Mouse (Mus musculus): ENCODE results near the gene Gm49711.

Gm49711 gene

DNA sequence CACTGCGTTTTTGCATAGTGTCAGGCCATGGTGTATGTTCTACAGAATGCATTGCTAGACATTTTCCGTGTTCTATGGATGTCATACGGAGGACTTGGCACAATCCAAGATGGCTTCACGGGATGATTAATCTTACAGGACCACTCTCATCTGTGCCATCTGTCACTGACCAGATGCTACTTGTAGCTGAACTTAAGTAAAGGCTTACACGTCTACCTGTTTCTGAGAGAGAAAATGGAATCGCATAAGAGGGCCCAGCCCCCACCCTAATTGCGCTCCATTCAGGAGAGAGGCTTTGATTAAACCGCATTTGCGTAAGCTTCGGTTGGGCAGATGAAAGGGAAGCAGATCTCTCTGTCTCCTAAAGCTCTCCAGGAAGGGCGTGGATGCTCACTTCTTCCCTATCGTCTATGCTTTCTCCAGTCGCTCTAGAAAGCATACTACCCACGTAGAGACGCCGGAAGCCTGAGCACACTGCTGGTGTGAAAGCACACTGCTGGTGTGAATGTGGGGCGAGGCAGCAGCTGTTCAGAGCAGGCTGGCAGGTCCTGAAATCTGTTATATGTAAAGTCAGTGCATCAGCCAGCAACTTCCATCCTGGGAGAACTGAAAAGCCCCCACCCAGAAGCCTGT, 62.9 kb downstream of the Gm49711 start:
- no peak for DNase-seq (ENCODE audit: low spot score)

DNA sequence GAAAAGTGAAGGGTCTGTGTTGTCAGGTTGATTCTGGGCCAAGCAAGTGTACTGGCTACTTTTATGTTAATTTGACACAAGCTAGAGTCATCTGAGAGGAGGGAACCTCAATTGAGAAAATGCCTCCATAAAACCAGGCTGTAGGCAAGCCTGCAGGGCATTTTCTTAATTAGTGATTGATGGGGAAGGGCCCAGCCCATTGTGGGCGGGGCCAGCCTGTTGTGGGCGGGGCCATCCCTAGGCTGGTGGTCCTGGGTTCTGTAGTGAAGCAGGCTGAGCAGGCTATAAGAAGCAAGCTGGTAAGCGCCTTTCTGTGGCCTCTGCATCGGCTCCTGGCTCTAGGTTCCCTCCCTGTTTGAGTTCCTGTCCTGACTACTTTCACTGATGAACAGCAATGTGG, 69.1 kb downstream of the Gm49711 start:
- DNase-seq (ENCODE audit: low spot score) = no peak

DNA sequence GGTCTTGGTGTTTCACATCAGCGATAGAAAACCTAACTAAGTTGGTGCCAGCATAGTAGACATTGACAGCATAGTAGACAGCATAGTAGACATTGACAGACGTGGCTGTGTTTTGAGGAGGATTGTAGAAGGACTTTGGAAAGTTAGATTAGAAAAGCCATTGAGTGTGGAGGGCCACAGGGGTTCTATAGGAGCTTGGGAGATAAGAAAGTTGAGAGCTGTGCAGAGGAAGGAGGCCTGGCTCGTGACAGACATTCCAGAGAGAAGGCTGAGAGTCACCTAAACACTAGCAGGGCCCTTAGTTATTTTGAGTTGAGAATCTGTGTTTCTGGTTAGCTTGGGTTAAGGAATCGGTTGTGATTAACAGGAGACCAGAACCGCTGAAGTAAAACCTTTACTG, 69.5 kb downstream of the Gm49711 start:
- no peak for DNase-seq (ENCODE audit: low spot score)

DNA sequence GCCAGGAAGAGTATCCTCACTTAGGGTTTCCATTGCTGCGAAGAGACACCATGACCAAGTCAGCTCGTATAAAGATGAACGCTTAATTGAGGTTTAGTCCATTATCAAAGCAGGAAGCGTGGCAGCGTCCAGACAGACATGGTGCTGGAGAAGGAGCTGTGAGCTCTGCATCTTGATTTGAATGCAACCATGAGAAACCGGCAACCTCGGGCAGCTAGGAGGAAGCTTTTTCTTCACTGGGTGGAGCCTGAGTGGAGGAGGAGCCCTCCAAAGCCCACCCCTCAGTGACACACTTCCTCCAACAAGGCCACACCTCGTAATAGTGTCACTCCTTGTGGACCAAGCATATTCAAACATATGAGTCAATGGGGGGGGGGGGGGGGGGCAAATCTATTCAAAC, 71.7 kb downstream of the Gm49711 start:
- DNase-seq (ENCODE audit: low spot score) = no peak

DNA sequence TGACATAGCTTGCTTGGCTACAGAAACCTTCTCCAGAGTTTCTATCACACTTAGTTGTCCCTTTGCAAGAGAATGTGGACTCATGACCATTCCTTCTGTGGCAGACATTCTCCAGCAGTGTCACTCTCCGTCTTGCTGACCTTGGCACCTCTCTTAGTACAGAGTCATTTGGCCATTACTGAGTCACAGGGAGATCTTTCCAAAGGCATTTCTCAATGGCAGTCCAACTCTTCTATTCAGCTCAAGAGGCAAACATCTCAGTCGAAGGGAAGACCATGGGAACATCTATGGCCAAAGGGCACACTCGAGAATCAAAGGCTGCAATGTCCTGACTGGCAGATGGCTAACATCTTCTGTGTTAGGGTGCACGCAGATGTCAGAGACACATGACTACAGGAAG, 74.4 kb downstream of the Gm49711 start:
- DNase-seq (ENCODE audit: low spot score) = peak; percentile 77

DNA sequence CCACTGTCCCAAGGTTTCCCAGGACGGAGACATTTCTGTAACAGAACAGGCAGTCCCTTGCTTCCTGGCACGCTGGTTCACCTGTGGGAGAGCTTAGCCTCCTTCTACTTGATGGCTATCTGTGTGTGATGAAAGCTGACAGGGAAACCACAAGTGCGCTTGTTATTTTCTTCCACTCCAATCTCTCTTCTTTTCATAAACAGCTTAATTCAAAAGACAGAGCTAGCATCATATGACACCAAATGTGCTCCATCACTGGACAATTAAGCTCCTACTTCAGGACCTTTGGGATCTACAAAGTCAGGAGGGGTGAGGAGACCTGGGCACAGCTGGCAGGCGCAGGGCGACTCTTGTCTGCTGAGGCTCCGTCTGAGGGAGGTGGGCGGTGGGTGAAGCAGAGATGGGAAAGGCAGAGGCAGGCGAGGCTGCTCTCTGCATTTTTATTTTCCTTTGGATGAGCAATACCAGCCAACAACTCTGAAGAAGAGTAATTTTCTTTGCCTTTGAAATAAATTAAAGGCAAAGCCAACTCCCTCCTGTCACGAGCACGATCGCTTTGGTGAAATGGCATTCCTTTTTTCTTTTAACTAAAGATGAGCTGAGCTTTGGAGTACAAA, 76.1 kb downstream of the Gm49711 start:
- DNase-seq (ENCODE audit: low spot score) = no peak

DNA sequence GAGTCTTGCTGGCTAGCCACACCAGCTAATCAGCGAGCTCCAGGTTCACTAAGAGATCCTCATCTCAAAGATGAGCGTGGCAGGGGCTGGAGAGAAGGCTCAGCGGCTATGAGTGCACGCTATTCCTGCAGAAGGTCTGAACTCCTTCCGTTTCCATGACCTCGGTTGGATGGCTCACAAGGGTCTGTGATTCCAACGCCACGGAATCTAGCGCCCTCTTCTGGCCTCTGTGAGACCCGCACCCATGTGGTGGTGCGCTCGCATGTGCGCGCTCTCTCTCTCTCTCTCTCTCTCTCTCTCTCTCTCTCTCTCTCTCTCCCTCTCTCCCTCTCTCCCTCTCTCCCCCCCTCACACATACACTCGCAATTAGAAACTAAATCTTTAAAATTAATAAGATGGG, 78.2 kb downstream of the Gm49711 start:
- DNase-seq (ENCODE audit: low spot score) = no peak

DNA sequence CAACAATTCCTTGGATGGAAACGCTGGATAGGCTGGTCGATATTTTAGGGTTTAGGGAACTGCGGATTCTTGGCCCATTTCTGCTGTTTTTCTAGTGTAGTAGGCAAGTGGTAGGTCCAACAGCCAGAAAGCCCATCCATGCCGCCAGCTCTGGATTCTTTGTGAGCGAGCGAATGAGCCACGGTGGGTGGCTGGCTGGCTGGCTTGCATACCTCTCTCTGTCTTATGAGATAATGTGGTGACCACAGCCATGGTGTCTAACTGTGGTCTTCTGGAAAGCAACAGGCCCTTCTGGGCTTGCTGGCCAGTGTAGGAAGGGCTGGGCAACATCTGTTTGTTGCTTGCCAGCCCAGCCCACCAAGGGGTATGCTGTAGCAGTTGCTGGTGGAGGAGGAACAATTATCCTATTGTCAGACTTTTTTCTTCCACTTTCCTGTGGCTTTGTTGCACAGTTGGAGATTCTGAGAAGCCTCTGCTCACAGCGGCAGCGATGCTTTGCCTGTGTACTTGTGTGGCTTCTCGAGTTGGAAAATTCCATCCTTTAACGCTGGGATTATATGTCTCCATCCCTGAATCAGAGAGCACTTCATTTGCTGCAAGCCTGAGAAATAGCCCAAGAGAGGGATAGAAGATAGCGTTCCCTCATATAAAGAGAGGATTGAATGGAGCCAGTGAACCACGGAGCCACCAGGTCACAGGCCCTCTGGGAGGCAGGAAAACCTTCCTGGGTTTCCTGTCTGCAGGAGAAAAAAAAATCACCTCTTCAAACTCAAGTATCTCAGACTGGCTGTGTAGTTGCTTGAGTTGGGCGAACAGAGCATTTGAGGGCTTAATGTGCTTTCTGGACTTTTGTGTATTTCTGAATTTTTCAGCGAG, 81.5 kb downstream of the Gm49711 start:
- no peak for DNase-seq (ENCODE audit: low spot score)

DNA sequence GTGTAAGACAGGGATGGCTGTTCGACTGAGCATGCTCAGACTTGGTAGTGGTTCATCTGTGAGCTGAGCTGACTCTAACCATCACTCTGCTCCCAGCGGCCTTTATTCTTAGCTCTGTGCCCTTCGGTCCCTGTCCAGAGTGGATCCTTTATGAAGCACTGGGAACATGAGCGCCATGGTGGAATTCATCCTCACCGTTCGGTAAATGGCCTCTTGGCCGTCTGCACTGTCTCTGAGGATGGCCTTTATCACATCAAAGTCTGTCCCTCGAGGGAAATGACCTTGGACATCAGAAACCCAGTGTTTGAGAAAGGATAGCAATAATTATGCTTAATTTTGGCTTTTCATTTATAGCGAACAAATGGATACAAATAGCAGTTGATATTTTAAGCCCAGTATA, 82.2 kb downstream of the Gm49711 start:
- DNase-seq (ENCODE audit: low spot score) = no peak

DNA sequence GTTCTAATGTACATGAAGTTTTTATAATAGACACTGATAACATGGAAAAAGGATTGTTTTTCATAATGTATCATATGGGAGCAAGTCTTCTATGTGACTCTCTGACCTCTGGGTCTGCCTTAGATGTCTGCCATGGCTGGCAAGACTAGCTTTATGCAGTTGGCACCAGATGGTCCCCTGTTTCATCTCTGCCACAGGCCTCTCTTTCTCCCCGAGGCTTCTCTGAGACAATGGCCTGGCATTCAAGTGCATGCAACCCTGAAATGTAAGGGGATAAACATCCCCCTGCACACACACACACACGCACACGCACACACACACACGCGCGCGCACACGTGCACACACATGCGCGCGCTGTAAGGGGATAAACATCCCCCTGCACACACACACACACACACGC, 82.9 kb downstream of the Gm49711 start:
- DNase-seq (ENCODE audit: low spot score) = no peak

DNA sequence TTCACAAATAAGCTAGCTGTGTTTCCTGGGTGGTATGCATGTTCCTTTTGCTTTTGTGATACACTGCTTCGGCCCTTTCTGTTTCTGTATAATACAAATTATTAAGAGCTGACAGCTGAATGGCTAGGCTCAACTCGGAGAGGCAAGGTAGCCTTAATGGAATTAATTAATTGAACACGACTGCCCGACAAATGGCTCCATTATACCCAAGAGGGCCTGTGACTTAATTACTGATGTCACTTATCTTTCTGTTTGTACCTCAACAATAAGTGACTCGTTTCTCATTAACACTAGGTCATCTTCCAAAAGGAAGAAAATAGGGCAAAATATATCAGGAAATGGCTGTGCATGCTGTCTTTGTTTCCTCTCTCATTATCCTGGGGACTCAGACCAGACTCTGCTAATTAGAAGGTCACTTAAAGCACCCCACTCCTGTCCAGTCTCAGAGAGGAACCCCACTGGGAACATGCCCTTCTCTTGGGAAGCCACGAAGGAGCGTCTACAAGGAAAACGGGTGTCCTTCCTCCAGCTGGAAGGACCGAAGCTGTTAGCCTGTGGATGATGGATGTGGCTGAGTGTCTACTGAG, 84.4 kb downstream of the Gm49711 start:
- no peak for DNase-seq (ENCODE audit: low spot score)

DNA sequence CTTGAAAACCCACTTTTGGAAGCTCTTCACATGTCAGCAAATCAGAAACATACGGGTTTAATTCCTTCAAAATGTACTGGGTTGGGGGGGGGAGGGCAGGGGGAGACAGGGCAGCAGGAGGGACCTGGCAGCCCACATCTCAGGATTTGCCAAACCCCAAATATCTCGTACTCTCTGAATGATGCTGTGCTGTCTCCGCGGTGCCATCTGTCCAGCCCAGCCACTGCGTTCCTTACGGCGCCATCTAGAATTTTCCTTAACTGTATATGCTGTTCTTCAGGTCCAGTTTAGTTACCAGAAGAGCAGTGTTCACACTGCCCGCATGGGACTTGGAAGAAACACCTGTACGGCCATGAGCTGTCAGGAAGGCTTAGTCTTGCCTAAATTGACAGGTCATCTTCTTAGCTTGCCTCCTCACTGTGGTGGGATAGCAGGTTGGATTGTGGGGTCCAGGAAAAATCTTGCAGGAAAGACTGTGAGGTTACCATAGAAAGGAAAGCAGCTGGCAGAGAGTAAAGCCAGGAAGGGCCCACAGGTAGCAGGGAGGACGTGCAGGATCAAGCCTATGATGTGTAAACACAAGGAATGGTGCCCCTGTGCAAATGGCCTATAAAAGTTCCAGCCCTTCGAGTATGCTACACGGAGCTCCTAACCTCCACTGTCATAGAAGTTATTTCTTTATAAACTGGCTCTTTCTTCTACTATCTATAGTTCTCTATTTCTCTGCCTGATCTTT, 89.7 kb downstream of the Gm49711 start:
- no peak for DNase-seq (ENCODE audit: low spot score)

DNA sequence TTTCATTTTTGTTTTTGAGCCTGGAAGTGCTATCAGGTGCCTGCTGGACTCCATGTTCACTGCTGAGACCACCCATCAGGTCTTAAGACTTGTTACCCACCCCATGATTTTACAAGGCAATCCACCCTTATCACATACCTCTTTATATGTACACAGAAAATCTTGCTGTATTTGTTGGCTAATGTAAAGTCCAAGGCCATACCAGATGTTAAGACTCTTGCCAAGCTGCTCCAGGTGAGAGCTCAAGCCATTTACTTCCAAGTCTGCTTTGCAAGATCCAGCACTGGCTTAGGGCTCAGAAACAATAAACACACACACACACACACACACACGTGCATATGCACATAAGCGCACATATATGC, 90.2 kb downstream of the Gm49711 start:
- no peak for DNase-seq (ENCODE audit: low spot score)

DNA sequence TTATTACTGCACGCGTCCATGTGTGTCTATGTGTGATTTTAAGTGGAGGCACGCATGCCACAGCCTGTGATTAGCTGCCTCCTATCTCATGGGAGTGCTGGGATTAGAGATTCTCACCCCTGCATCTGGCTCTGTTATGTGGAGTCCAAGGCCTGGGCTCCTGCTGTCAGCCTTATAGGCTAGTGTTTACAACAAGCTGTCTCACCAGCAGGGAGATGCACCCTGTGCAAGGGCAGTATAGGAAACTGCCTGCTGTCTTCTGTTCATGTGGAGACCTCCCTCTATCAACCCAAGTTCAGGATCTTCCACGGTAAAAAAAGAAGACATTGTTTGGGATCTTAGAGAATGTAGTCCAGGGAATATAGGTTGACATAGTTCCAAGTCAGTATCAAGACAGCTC, 92.9 kb downstream of the Gm49711 start:
- DNase-seq (ENCODE audit: low spot score) = no peak

DNA sequence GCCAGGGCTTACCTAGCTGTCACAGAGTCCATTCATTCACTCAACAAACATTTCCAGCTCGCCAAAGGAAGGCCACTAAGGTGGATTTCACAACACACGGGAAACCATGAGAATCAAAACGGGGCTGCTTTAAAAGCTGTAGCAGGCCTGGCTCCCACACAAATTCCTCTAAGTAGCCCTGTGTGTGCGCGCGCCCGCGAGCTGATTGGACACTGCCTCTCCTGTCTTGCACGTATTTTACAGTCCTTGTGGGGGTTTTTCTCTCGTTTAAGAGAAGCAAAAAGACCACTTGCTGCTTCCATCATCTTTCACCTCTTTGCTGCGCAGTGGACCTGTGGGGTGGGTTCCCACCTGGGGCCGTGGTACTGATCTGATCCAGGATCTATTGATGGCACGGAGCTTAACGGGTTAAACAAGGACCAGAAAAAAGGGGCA, 99.9 kb downstream of the Gm49711 start:
- DNase-seq (ENCODE audit: low spot score) = no peak

DNA sequence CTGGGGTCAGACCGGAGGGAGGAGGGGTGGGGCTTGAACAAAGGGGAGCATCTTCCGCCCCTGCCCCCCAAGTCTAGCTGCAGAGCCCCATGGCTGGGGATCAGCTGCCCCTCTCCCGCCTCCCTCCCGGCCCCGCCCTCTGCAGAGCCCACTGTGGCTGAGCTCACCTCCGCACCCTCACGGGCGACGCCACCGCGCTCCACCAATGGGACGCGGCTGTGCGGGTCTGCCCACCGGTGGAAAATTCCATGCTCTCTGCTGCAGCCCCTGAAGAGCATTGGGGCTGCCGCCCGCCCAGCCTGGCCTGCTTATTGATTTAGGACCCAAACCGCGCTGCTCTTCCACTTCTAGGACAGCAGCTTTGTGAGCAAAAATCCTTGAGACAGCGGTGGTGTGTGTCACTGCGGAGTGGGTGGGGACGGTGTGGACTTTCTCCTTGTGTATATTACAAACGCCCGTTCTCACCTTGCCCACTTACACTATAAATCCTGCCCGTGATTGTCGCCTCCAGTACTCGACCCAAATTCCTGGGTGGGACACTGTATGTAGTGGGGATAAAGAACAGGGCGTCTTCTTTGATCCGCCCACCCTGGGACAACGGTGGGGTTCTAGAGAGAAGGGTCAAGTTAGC, 100.5 kb downstream of the Gm49711 start:
- DNase-seq (ENCODE audit: low spot score) = no peak

DNA sequence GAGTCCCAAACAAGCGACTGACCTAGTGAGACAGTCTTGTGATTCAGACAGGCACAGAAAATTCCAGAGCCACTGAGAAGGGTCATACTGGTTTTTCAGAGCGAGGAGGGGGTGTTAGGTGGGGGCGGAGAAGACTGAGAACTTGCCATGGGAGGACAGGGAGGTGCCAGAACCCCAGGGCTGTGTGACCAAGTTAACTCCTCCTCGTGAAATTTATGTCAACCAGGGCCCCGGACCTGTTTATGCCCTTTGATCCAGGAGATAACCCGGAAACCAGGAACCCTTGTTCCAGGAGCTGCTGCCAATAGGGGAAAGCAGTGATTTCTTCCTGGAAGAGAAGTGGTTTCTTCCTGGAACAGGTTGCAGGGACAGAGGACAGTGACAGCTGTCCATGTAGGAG, 101.0 kb downstream of the Gm49711 start:
- no peak for DNase-seq (ENCODE audit: low spot score)

DNA sequence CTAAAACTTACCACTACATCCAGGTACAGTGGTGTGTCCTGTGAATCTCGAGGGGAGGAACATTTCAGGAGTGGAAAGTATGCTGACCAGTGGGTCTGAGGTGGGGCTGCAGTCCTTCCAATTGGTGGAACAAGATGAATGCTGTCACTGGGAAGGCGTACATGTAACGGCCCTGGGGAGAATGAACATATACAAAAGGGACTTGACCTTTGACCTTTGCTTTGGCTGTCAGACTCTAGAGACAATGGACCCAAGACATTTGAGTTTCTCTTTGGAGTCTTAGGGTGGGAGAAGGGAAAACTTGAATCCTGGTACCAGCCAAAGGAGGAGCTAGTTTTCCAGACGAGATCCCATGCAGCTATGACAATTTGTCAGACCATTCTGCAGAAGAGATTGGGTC, 104.2 kb downstream of the Gm49711 start:
- DNase-seq (ENCODE audit: low spot score) = no peak

DNA sequence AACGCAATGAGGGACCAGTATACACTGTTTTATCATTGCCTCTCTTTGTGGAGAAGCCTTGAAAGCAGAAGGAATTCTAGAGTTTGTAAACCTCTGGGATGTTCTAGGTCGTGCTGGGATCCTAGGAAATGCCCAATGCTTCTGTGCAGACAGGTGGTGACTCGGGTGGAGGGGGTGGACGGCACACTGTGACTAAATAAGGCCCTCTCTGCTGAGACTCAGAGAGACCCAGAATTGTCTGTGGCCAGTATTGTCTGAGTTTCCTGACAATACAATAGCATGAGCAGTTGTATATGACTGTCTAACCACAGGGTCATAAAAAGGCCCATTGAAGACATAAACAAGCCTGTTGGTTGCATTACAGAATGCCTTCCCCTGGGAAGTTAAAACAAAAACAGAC, 105.4 kb downstream of the Gm49711 start:
- DNase-seq (ENCODE audit: low spot score) = no peak

DNA sequence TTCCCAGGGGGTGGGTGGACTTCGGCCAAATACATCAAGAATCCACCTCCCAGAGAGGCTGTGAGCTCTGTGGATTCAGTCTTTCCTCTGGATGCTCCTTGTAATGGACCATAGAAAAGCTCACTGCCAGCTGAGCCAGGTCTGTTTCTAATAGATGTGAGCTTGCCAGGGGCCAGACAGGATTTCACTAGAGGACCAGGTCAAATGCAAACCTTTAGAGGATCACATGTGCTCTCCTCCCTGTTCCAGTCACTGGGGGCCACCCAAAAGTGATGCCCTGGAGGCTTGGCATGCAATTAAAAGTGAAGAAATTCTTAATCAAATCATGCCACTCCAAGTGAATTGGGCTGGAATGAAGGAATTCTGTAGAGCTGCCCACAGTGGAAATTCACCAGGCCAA, 117.9 kb downstream of the Gm49711 start:
- DNase-seq (ENCODE audit: low spot score) = peak; percentile 65

DNA sequence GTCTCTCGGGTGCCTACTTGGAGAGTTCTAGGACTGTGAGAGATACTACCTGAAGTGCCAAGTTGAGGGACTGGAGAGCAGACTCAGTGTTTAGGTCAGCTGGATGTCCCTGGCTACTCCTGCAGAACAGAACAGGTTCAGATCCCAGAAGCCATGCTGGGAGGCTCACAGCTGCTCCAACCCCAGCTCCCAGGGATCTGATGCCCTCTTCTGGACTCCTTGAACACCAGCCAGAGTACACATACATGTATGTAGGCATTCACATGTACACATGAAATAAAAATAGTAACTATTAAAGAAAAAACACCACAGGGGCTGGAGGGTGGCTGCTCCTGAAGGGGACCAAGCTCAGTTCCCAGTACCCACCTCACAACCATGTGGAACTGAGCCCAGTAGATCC, 119.6 kb downstream of the Gm49711 start:
- DNase-seq (ENCODE audit: low spot score) = no peak

DNA sequence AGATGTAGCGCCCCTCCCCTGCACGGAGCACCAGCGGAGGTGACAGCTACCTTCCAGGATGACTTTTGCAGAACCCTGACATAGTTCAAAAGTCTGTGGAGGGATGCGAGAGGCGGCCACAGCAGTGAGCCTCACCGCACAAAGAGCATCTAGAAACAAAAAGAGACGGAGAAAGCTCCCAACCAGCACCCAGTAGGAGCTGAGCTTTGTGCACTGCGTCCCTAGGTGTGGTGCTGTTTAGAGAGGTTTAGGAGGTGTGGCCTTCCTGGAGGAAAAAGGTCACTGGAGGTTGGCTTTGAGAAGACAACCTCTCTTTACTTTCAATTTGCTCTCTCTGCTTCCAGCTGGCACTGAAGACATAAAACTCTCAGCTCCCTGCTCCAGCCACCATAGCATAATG, 121.2 kb downstream of the Gm49711 start:
- no peak for DNase-seq (ENCODE audit: low spot score)

All from adipocyte (in vitro differentiated cells).